Mouse (Mus musculus) right cerebral cortex, postnatal 25 days (tissue): ENCODE measurements around the gene Lsr.
"Not testable (repeated sequence)": the region's sequence is repeated elsewhere in the genome, so short reads cannot be mapped to it uniquely, and the experiment has no call there.

Source experiments
- DNase-seq: peaks from one replicate; pipeline ENCODE4 v3.0.0; 2022

The Lsr gene

GRCm38 (mm10) chr7:30924071-30924470 is 49.2 kb downstream of the Lsr start:
- DNase-seq, result no peak

DNA sequence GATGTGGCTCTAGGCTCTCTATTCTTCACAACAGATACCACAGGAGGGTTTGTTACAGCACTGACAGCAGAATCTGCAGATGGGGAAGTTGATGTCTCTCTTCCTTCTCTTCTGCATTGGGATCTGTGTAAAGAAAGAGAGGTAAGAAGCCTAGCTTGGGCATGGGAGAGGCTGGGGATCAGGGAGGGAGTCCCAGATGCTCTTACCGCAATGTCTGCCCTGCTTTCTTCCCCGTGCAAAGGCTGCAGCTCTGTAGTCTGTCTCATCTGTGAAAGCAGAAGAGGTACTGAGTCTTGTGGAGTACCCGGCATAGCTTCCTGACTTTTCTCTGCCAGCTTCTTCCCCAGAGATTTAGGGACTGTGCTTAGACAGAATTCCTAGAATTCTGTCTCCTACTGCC is 50.8 kb downstream of the Lsr start:
- DNase-seq, result not testable (repeated sequence)

GRCm38 (mm10) chr7:30920217-30920616 is 53.0 kb downstream of the Lsr start:
- no peak for DNase-seq

DNA sequence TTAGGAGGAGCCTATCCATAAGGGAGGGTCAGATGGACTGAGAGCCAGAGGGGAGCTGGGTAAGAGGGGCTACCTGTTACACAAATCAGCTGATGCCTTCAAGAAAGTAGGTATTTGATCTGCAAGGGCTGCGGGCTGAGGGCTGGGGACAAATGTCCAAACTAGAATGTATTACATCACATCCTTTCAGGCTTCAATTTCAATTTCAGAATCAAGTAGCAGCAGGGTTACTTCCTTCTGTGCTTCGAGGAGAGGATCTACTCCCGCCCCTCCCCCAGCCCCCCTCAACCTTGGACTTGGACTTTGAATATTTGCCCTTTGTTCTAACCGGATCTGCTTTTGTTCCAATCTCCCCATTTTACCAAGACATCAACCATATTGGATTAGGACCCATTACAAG is 56.0 kb downstream of the Lsr start:
- no peak for DNase-seq

DNA sequence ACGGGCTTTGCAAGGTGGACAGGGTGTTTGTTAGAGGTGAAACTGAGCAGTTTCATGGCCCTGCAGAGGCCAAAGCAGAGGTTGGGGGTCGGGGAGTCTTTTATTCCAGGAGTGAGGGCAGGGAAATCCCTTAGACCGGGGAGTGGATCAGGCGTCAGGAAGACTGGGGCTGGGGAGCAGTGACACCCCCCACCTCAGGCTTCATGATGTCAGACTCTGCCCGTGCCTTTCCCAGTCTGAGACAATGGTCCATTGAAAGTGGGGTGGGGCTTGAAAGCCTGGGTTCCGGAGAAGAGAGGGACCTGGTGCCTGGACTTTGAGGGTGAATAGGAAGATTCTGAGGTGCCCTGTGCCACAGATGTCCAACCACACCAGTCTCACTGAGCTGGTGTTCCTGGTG is 56.6 kb downstream of the Lsr start:
- no peak for DNase-seq

DNA sequence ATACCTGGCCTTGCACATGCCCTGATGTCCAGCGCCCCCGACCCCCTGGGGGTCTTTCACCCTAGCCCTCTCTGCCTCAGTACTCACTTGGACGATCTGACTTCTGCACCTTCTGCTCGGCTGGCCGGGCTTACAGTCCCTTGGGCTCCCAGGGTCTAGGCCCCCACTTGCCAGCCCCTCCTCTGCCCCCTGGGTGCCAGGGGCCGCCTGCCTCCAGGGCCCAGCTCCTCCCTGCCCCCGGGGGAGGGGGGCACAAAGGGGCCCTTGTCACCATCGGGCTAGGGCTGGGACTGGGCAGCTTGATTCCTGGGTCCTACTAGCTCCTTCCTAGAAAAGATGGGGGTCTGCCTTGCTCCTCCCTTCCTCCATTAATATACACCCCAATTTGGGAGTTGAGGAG is 58.5 kb downstream of the Lsr start, which contains the start of gene Mag:
TSS of gene Mag (minus strand) at position 142 of the 400 bp plus-strand sequence.
- DNase-seq, result no peak

- DNase-seq, result no peak
Observed at GRCm38 (mm10) chr7:30909773-30910172, 63.5 kb downstream of the Lsr start.

GRCm38 (mm10) chr7:30908992-30909431 is 64.3 kb downstream of the Lsr start:
- no peak for DNase-seq

DNA sequence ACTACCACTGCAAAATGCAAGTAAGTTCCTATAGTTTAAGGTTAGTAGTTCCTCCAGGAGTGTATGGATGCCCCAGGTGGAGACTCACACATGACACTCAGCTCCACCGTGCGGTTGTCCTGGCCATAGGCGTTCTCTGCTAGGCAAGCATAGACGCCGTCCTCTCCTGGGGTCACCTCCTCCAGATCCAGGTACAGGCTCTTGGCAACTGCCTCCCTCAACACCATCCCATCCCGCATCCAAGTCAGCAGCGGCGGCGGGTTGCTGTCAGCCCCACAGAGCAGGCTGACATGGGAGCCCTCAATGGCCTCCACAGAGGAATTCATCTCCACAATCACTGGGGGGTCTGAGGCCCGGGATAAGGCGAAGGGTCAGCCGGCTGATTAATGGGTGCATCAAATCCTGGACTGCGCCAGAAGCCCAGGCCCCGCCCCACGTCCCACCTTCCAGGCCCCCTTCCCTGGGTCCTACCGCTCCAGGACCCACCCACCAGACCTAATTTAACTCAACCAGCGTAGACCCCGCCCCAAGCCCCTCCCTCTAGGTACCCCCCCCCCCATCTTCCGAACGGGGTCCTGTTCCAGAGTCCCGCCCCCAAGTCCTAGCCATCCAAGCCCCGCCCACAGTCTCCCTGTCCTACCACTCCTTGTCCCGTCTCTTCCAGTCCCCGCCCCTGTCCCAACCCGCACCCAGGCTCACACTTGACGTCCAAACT is 64.8 kb downstream of the Lsr start:
- DNase-seq, result no peak
